Mouse (Mus musculus): Measurements from ENCODE around the gene Zfp598.
A peak's percentile ranks its signal among the peaks of the same experiment; 100 is the strongest.

Zfp598 gene

DNA sequence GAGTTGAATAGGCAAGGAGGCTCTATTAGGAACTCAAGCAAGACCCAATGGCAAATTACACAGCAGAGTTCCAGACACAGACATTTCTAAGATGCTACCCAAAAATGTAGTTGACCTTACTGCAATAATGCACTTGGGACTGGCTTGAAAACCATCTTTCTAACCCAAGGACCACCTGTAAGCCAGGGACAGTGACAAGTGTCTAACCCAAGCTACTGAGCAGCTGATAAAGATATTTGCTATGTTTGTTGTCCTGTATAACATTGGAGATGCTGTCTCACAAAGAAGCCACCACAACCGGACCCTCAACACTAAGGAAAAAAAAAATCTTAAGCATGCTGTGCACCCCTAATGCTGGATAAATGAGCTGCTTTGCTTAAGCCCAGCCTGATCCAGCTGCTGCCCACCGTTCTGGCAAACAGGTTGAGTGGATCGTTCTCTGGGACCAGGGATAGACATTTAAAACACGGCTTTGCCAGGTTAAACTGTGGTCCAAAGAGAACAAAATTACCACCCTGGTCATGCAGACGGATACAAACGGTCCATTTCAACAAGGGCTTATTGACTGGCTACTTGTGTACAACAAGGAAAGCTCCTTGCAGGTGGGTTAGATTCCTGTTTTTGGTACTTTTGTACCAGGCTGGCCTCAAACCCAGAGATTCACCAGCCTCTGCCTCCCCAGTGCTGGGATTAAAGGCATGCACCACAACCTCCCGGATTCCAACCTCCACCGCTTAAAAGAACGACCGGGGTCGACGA, 53.8 kb downstream of the Zfp598 start:
- DNase-seq = no peak

DNA sequence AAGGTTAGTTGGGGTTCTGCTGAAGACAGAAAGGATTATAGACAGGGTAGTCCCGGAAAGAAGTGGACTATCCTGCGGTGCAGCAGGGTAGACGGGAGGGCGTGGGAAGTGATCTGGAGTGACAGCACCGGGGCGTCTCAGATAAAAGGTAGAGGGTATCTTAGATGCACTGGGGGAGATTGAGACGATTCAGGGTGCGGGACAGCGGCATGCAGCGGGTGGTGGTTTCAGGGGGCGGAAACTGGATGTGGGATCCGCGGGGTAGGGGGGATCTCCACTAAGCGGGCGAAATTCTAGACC, 54.3 kb downstream of the Zfp598 start:
- no peak for DNase-seq

DNA sequence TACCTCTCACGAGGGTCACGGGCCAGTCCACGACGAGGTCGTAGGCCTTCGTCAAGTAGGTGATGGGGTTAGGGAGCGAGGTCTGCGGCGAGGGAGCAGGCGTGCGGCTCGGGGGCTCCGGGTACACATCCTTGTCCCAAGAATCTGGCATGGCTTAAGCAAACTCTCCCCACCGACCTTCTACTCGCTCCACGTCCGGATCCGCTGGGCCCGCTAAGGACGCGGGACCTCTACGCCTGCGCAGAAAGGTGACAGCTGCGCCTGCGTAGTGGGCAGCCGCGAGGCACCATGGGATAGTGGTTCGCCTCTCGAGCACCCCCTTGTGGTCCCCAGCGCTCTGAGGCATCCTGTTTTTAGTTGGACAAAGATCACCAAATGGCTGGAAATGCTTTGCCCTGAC, 54.7 kb downstream of the Zfp598 start, which contains the start of gene Ndufb10:
Gene Ndufb10 (minus strand): TSS at position 295 of the 400 bp plus-strand sequence.
- DNase-seq = peak; percentile 93

GRCm38 (mm10) chr17:24725637-24726390, 56.3 kb downstream of the Zfp598 start:
- no peak for DNase-seq

DNA sequence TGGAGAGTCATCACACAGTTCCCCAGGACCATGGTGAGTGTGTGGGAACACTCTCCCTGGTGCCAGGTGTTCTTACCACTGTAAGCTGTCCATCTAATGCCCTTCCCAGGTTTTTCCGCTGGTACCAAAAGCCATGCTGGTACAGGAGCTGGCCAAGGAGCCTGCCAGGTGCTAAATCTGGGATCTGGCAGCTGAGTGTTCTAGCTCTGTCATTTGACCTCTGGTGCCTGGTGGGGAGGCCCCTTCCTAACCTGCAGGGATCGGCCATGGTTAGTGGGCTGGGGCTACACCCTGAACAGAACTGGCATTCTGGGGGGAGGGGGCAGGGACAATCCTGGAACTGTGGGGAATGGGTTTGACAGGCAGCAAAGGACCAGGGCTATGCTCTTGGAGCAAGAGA, 58.1 kb downstream of the Zfp598 start, which contains the start of gene Rpl3l:
Gene Rpl3l (plus strand): TSS at position 203 of the 400 bp plus-strand sequence.
- no peak for DNase-seq

GRCm38 (mm10) chr17:24728184-24728583, 58.7 kb downstream of the Zfp598 start:
- no peak for DNase-seq

DNA sequence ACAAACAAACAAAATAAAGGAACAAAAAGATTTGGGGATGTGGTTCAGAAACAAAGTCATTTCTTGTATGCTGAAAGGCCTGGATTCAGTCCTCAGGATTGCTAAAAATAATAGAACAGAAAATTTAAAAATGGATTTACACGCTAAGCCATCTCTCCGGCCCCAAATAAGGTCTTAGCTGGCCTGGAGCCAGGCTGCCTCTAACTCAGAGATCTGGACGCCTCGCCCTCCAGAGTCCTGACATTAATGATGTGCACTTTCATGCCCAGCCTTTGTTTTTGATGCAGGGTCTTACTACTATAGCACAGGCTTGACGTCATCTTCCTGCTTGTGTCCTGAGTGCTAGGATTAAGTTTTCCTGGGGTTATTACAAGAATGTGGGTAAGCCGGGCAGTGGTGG, 59.6 kb downstream of the Zfp598 start:
- DNase-seq = no peak

- no peak for DNase-seq
Observed at GRCm38 (mm10) chr17:24730787-24731186, 61.3 kb downstream of the Zfp598 start.
